Mouse (Mus musculus) embryonic fibroblast, embryonic 13.5 days (primary cell): Measurements from ENCODE around the gene Ppp3ca.

Source experiments
- CTCF ChIP-seq: IDR thresholded peaks from 2 replicates; pipeline ENCODE4 v1.5.1; 2011; ENCODE audit warnings: mild to moderate bottlenecking, control low read depth, low read length, moderate library complexity, borderline replicate concordance; ENCODE audit not compliant: insufficient read depth
- POLR2A ChIP-seq: IDR thresholded peaks from 2 replicates; pipeline ENCODE4 v1.6.1; 2011; ENCODE audit warnings: low read depth, mild to moderate bottlenecking, control low read depth, low read length, moderate library complexity

- TF ChIP-seq CTCF (no peak), POLR2A (no peak)
Observed at GRCm38 (mm10) chr3:136862051-136862837, 192.3 kb downstream of the Ppp3ca start.
